Mouse (Mus musculus) fibroblast of lung, adult 2 months (primary cell): ENCODE results near the gene Gm19402.

ENCODE experiments used
- DNase-seq: peaks from one replicate; pipeline ENCODE4 v3.0.0-alpha.2; 2011; ENCODE audit warnings: low read depth

Gm19402 gene

GRCm38 (mm10) chr10:77666342-77666741 is 24.2 kb downstream of the Gm19402 start:
- peak; percentile 53 for DNase-seq

- DNase-seq: no peak
Observed at GRCm38 (mm10) chr10:77663949-77664665, 26.4 kb downstream of the Gm19402 start.

GRCm38 (mm10) chr10:77658286-77658994 is 32.1 kb downstream of the Gm19402 start:
- no peak for DNase-seq

- no peak for DNase-seq
Observed at GRCm38 (mm10) chr10:77652046-77652445, 38.5 kb downstream of the Gm19402 start.

- DNase-seq: no peak
Observed at GRCm38 (mm10) chr10:77647901-77648300, 42.7 kb downstream of the Gm19402 start.

- no peak for DNase-seq
Observed at GRCm38 (mm10) chr10:77647461-77647860, 43.1 kb downstream of the Gm19402 start.

GRCm38 (mm10) chr10:77645571-77645970 is 45.0 kb downstream of the Gm19402 start:
- DNase-seq: no peak

- no peak for DNase-seq
Observed at GRCm38 (mm10) chr10:77643160-77643559, 47.4 kb downstream of the Gm19402 start.
